ENCODE assay signal across 16 mouse cellular contexts in the genomic region with DNA sequence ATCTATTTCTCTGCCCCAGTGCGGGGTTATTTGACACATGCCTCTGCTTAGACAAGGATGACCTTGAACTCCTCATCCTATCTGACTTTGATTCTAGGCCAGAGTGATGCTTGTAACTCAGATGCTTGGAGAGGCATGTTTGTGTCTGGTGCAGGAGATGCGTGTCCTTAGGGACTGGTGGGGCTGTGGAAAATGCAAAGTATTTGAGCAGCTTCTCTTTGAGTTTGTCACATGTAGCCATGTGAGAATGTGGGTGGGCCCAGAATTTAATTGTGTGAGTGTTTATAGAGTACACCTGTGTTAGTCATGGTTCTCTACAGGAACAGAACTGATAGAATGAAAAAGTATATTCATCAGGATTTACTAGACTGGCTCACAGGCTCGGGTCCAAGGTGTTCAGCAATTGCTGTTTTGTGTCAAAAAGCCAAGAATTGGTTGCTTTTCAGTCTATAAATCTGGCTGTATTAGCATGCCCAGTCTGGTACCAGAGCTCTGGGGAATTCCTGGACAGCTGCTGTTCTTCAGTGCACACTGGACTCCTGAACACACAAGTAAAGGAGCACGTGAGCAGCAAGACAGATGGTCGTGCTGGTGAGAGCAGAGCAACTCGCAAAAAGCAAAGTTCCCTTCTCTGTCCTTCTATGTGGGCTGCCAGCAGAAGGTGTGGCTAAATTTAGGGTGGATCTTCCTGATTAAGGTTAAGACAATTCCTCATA. TPM values are rescaled to one million over a fixed set of nuclear protein-coding genes. Genes with fewer than 3 reads are reported as not detected.
A peak's percentile ranks its signal among the peaks of the same experiment; 100 is the strongest.
DNase-seq lines count a peak whose midpoint lies in the region; ATAC-seq and TF ChIP-seq lines count a peak whose summit lies in the region.
"Had no signal": no experiment of that assay in that cellular context is flagged by ENCODE, and none has a peak within 500 bp of the region (broad histone marks: within the 10 kb centered on the region; RNA-seq: fewer than 3 reads in every experiment).

No protein-coding gene starts in this region.

- H3K27me3 ChIP-seq in intestine, embryonic 15.5 days (replicated peaks) = no peaks in the 10 kb centered on the region
- H3K27me3 ChIP-seq in intestine, postnatal 0 days (replicated peaks; ENCODE audit: control insufficient read depth, insufficient read depth, low read length) = no peaks in the 10 kb centered on the region
- H3K27me3 ChIP-seq: heart, embryonic 15.5 days; limb, embryonic 15.5 days; Patski had no signal

- H3K27ac ChIP-seq in intestine, embryonic 15.5 days = no peak overlapping the region
- no peak overlapping the region for H3K27ac ChIP-seq in intestine, postnatal 0 days (ENCODE audit: low read depth, low read length)
- H3K27ac ChIP-seq: heart, embryonic 15.5 days; limb, embryonic 15.5 days had no signal

- H3K4me2 ChIP-seq in intestine, embryonic 15.5 days (replicated peaks) = no peak overlapping the region
- no peak overlapping the region for H3K4me2 ChIP-seq in intestine, postnatal 0 days (replicated peaks; ENCODE audit: low read depth)
- H3K4me2 ChIP-seq: heart, embryonic 15.5 days; limb, embryonic 15.5 days had no signal

- no peaks in the 10 kb centered on the region for H3K4me1 ChIP-seq in intestine, embryonic 15.5 days (replicated peaks)
- H3K4me1 ChIP-seq in intestine, postnatal 0 days (replicated peaks; ENCODE audit: control insufficient read depth, insufficient read depth, low read length) = no peaks in the 10 kb centered on the region
- H3K4me1 ChIP-seq: limb, embryonic 15.5 days had no signal

- no peak overlapping the region for H3K9ac ChIP-seq in intestine, embryonic 15.5 days
- no peak overlapping the region for H3K9ac ChIP-seq in intestine, postnatal 0 days (ENCODE audit: low read depth, low read length)
- H3K9ac ChIP-seq: heart, embryonic 15.5 days; limb, embryonic 15.5 days had no signal

- TF ChIP-seq CTCF in intestine, postnatal 0 days (IDR thresholded peaks at IDR 0.05; ENCODE audit: low read depth) = no peak

- ATAC-seq in intestine, embryonic 15.5 days = 0 out of 2 replicates have a peak, but pooled peaks have one; percentile 36
- ATAC-seq in intestine, postnatal 0 days = no peak
- no peak for ATAC-seq in CD4-positive, CD25-positive, alpha-beta regulatory T cell, adult 4 months
- ATAC-seq: forebrain, embryonic 16.5 days; Patski had no signal

- 65% methylated on average over 6 of the region's 6 CpGs for WGBS in intestine, embryonic 15.5 days
- 69% methylated on average over 6 of the region's 6 CpGs for WGBS in intestine, postnatal 0 days

- H3K9me3 ChIP-seq in intestine, embryonic 15.5 days = no peaks in the 10 kb centered on the region
- no peaks in the 10 kb centered on the region for H3K9me3 ChIP-seq in intestine, postnatal 0 days (ENCODE audit: control insufficient read depth)
- H3K9me3 ChIP-seq: heart, embryonic 15.5 days; limb, embryonic 15.5 days had no signal

- no peak overlapping the region for H3K4me3 ChIP-seq in intestine, embryonic 15.5 days (replicated peaks)
- no peak overlapping the region for H3K4me3 ChIP-seq in intestine, postnatal 0 days (ENCODE audit: low read depth, low read length)
- H3K4me3 ChIP-seq: heart, embryonic 15.5 days; limb, embryonic 15.5 days had no signal

- no peaks in the 10 kb centered on the region for H3K36me3 ChIP-seq in intestine, embryonic 15.5 days
- no peaks in the 10 kb centered on the region for H3K36me3 ChIP-seq in intestine, postnatal 0 days (ENCODE audit: control insufficient read depth, insufficient read depth)
- H3K36me3 ChIP-seq: heart, embryonic 15.5 days; limb, embryonic 15.5 days had no signal

- DNase-seq in right cerebral cortex, adult 2 months (ENCODE audit: low spot score in 2 of 2) = peak; percentile 19 to 38
- DNase-seq in right cerebral cortex, postnatal 4 days = no peak
- peak; percentile 29 for DNase-seq in mesoderm, embryonic 11.5 days (ENCODE audit: low read depth, low spot score)
- peak; percentile 43 for DNase-seq in right cerebral cortex, postnatal 25 days
- DNase-seq in adrenal gland, adult 8-10 months = no peak
- DNase-seq: adrenal gland, postnatal 10 days; gastrocnemius, postnatal 25 days; kidney, adult 18-20 months; spleen, adult 18-20 months had no signal

RNA-seq across cellular contexts. Expression of a gene that starts 54.5 kb away (rescaled TPM):
- 121 and 130 TPM in 2 replicates for polyA plus RNA-seq in intestine, embryonic 15.5 days (2015; fragmentation: Nextera tagmentation; extraction: Ambion mirVana)
- polyA plus RNA-seq in intestine, postnatal 0 days (2015; fragmentation: Nextera tagmentation; extraction: Ambion mirVana) = 72.3 and 74.5 TPM in 2 replicates
- 10 to 100 TPM; 36.7 to 70.3 TPM for polyA plus RNA-seq in CD4-positive, CD25-positive, alpha-beta regulatory T cell, adult 4 months (2017; shearing (Covaris generic))
- 100 to 1,000 TPM in 1 of 4 experiments, 10 to 100 TPM in 3; 75.9 to 101 (median 93.4) TPM for total RNA-seq in adrenal gland, adult 8-10 months (2022)

Comparison
In these comparisons a context has a peak if more than half of its experiments do, and no peak if none do; other contexts are left out.
1. DNase-seq: peak in right cerebral cortex, adult 2 months (2 of 2), mesoderm, embryonic 11.5 days (single experiment) and right cerebral cortex, postnatal 25 days (single experiment); none in right cerebral cortex, postnatal 4 days (single experiment) and adrenal gland, adult 8-10 months (single experiment).